Mouse (Mus musculus): Measurements from ENCODE around the gene Fthl17b.
"Not testable (repeated sequence)": the region's sequence is repeated elsewhere in the genome, so short reads cannot be mapped to it uniquely, and the experiment has no call there.

Gene Fthl17b

GRCm38 (mm10) chrX:8962875-8963274 is at the start of gene Fthl17b:
TSS of gene Fthl17b (minus strand) at chrX:8962975.
- DNase-seq (ENCODE audit: low spot score), result not testable (repeated sequence)

GRCm38 (mm10) chrX:8986655-8987054 is 23.9 kb upstream of the Fthl17b start, which contains the start of gene Fthl17d:
TSS of gene Fthl17d (minus strand) at chrX:8986755.
- DNase-seq (ENCODE audit: low spot score), result not testable (repeated sequence)

GRCm38 (mm10) chrX:8976459-8976858 is 13.7 kb upstream of the Fthl17b start, which contains the start of gene Fthl17c:
TSS of gene Fthl17c (minus strand) at chrX:8976559.
- DNase-seq (ENCODE audit: low spot score), result not testable (repeated sequence)

- DNase-seq (ENCODE audit: low spot score), result not testable (repeated sequence)
Measured at GRCm38 (mm10) chrX:8964618-8965017, 1.8 kb upstream of the Fthl17b start.

GRCm38 (mm10) chrX:8948130-8948805 is 14.5 kb downstream of the Fthl17b start:
- DNase-seq (ENCODE audit: low spot score), result peak; percentile 67

- no peak for DNase-seq (ENCODE audit: low spot score)
Measured at GRCm38 (mm10) chrX:8944041-8944440, 18.7 kb downstream of the Fthl17b start.

- no peak for DNase-seq (ENCODE audit: low spot score)
Measured at GRCm38 (mm10) chrX:8927308-8927707, 35.5 kb downstream of the Fthl17b start.

GRCm38 (mm10) chrX:8921813-8922607 is 40.8 kb downstream of the Fthl17b start:
- DNase-seq (ENCODE audit: low spot score), result no peak

- DNase-seq (ENCODE audit: low spot score), result no peak
Measured at GRCm38 (mm10) chrX:8921080-8921479, 41.7 kb downstream of the Fthl17b start.
